Mouse (Mus musculus) heart, embryonic 11.5 days (tissue): ENCODE measurements around the gene Ros1. TPM values are rescaled to one million over a fixed set of nuclear protein-coding genes. Genes with fewer than 3 reads are reported as not detected.

Source experiments
- ATAC-seq: fragments of 200-750 bp; cut with Nextera tagmentation; replicated peaks from 2 replicates; pipeline ENCODE4 v1.8.0; 2017; ENCODE audit warnings: moderate library complexity; ENCODE audit not compliant: insufficient number of reproducible peaks, low FRiP score, low TSS enrichment
- H3K27ac ChIP-seq: fragments of 300-500 bp; sonication (generic); 2 replicates; pipeline ENCODE4 v1.5.1; 2014; ENCODE audit warnings: mild to moderate bottlenecking, low read depth, low read length
- H3K27me3 ChIP-seq: fragments of 300-500 bp; sonication (generic); 2 replicates; pipeline ENCODE4 v1.6.1; 2014; ENCODE audit warnings: mild to moderate bottlenecking, low read length, mixed read lengths; ENCODE audit not compliant: control insufficient read depth, insufficient read depth
- H3K36me3 ChIP-seq: fragments of 300-500 bp; sonication (generic); 2 replicates; pipeline ENCODE4 v1.6.1; 2014; ENCODE audit warnings: mild to moderate bottlenecking, low read length, moderate library complexity, mixed read lengths; ENCODE audit not compliant: control insufficient read depth, insufficient read depth
- H3K4me1 ChIP-seq: fragments of 300-500 bp; sonication (generic); 2 replicates; pipeline ENCODE4 v1.6.1; 2014; ENCODE audit warnings: low read length; ENCODE audit not compliant: control insufficient read depth, insufficient read depth
- H3K4me2 ChIP-seq: fragments of 300-500 bp; sonication (generic); 2 replicates; pipeline ENCODE4 v1.6.1; 2014; ENCODE audit warnings: mild to moderate bottlenecking, moderate library complexity
- H3K4me3 ChIP-seq: fragments of 300-500 bp; sonication (generic); 2 replicates; pipeline ENCODE4 v1.5.1; 2014; ENCODE audit warnings: low read depth, low read length
- H3K9ac ChIP-seq: fragments of 300-500 bp; sonication (generic); 2 replicates; pipeline ENCODE4 v1.6.1; 2014; ENCODE audit warnings: mild to moderate bottlenecking, low read depth, low read length, moderate library complexity
- H3K9me3 ChIP-seq: fragments of 300-500 bp; sonication (generic); replicated peaks from 2 replicates; pipeline ENCODE4 v1.6.1; 2016; ENCODE audit warnings: low read length; ENCODE audit not compliant: control insufficient read depth
- WGBS: fragments of 180-500 bp; shearing (Covaris S2); extraction: QIAGEN DNeasy Blood & Tissue Kit; methylation state at CpG from one replicate; pipeline ENCODE4 v1.1.7; 2014; ENCODE audit not compliant: insufficient replicate concordance; 5-methylcytosine and 5-hydroxymethylcytosine counted together
- polyA plus RNA-seq: library from polyadenylated mRNA; unstranded; fragments of >200 nt; fragmentation: Nextera tagmentation; extraction: Ambion mirVana; gene quantifications from 2 replicates; pipeline ENCODE4 v1.2.1, GENCODE M21; 2014

The Ros1 gene
- polyA plus RNA-seq = not detected in 2 replicates

GRCm38 (mm10) chr10:52194957-52195852, at the start of gene Ros1:
Gene Ros1 (minus strand): TSS chr10:52195244.
- H3K4me2 ChIP-seq = no peak within 1 kb of the TSS
- H3K9me3 ChIP-seq = no peaks in the 10 kb centered on the region
- H3K27me3 ChIP-seq = no peaks in the 10 kb centered on the region
- H3K9ac ChIP-seq = no peak within 1 kb of the TSS
- H3K4me1 ChIP-seq = no peaks in the 10 kb centered on the region
- no peak within 1 kb of the TSS for H3K27ac ChIP-seq
- WGBS = 74% methylated on average over 7 of the region's 7 CpGs
- no peak within 1 kb of the TSS for H3K4me3 ChIP-seq
- ATAC-seq = no peak
- H3K36me3 ChIP-seq = no peaks in the 10 kb centered on the region

GRCm38 (mm10) chr10:52242680-52243323, 47.8 kb upstream of the Ros1 start:
- H3K4me2 ChIP-seq = no peak overlapping the region
- H3K36me3 ChIP-seq = no peaks in the 10 kb centered on the region
- no peak overlapping the region for H3K27ac ChIP-seq
- no peaks in the 10 kb centered on the region for H3K9me3 ChIP-seq
- no peak overlapping the region for H3K9ac ChIP-seq
- H3K4me1 ChIP-seq = no peaks in the 10 kb centered on the region
- no peak for ATAC-seq
- H3K27me3 ChIP-seq = no peaks in the 10 kb centered on the region
- 57% methylated on average over 7 of the region's 7 CpGs for WGBS
- no peak overlapping the region for H3K4me3 ChIP-seq

GRCm38 (mm10) chr10:52242015-52242414, 47.0 kb upstream of the Ros1 start:
- Histone ChIP-seq H3K9me3 (no peaks in the 10 kb centered on the region), H3K4me3 (no peak overlapping the region), H3K27me3 (no peaks in the 10 kb centered on the region), H3K36me3 (no peaks in the 10 kb centered on the region), H3K4me1 (no peaks in the 10 kb centered on the region), H3K27ac (no peak overlapping the region), H3K9ac (no peak overlapping the region), H3K4me2 (no peak overlapping the region)
- 85% methylated on average over 5 of the region's 5 CpGs for WGBS
- ATAC-seq = no peak

- H3K9ac ChIP-seq = no peak overlapping the region
- no peaks in the 10 kb centered on the region for H3K9me3 ChIP-seq
- no peak for ATAC-seq
- H3K27me3 ChIP-seq = no peaks in the 10 kb centered on the region
- peak overlapping the region; percentile 87; the same call in 1 of the 2 replicates for H3K4me2 ChIP-seq
- 0 out of 2 replicates have a peak, but pooled peaks cover 2% of the 10 kb centered on the region for H3K4me1 ChIP-seq
- no peak overlapping the region for H3K27ac ChIP-seq
- peak overlapping the region; percentile 9; the same call in 1 of the 2 replicates for H3K4me3 ChIP-seq
- 77% methylated on average over 5 of the region's 5 CpGs for WGBS
- H3K36me3 ChIP-seq = no peaks in the 10 kb centered on the region
Observed at GRCm38 (mm10) chr10:52235461-52235860, 40.4 kb upstream of the Ros1 start.

GRCm38 (mm10) chr10:52234654-52234981, 39.6 kb upstream of the Ros1 start:
- Histone ChIP-seq H3K4me3 (peak overlapping the region; percentile 82), H3K9me3 (no peaks in the 10 kb centered on the region), H3K9ac (peak overlapping the region; percentile 90), H3K4me1 (0 out of 2 replicates have a peak, but pooled peaks cover 2% of the 10 kb centered on the region), H3K27ac (no peak overlapping the region), H3K4me2 (peak overlapping the region; percentile 87), H3K27me3 (no peaks in the 10 kb centered on the region), H3K36me3 (no peaks in the 10 kb centered on the region)
- no peak for ATAC-seq
- WGBS = 30% methylated on average over 7 of the region's 7 CpGs

- H3K4me3 ChIP-seq = peak overlapping the region; percentile 82
Observed at GRCm38 (mm10) chr10:52233969-52234653, 39.1 kb upstream of the Ros1 start.

GRCm38 (mm10) chr10:52233301-52233968, 38.4 kb upstream of the Ros1 start, which contains the start of gene Dcbld1:
Gene Dcbld1 (plus strand): TSS chr10:52233619.
- peak; percentile 91 for ATAC-seq
- WGBS = 1% methylated on average over 46 of the region's 60 CpGs
- Histone ChIP-seq H3K27me3 (no peaks in the 10 kb centered on the region), H3K9me3 (no peaks in the 10 kb centered on the region), H3K27ac (no peak within 1 kb of the TSS), H3K4me1 (0 out of 2 replicates have a peak, but pooled peaks cover 2% of the 10 kb centered on the region), H3K4me3 (peak within 1 kb of the TSS; percentile 82), H3K9ac (peak within 1 kb of the TSS; percentile 90), H3K4me2 (peak within 1 kb of the TSS; percentile 87), H3K36me3 (no peaks in the 10 kb centered on the region)

More at GRCm38 (mm10) chr10:52233969-52234653, 39.1 kb upstream of the Ros1 start:
- Histone ChIP-seq H3K27me3 (no peaks in the 10 kb centered on the region), H3K27ac (no peak overlapping the region), H3K4me2 (peak overlapping the region; percentile 87), H3K9me3 (no peaks in the 10 kb centered on the region), H3K9ac (peak overlapping the region; percentile 90), H3K4me1 (0 out of 2 replicates have a peak, but pooled peaks cover 2% of the 10 kb centered on the region), H3K36me3 (no peaks in the 10 kb centered on the region)
- WGBS = under 1% methylated on average over 39 of the region's 40 CpGs
- ATAC-seq = peak; percentile 43
